Mouse (Mus musculus): ENCODE data around the gene Asic2.

Gene Asic2

GRCm38 (mm10) chr11:81738995-81739394, 229.3 kb downstream of the Asic2 start:
- no peak for DNase-seq (ENCODE audit: low spot score in 2 of 2)

DNA sequence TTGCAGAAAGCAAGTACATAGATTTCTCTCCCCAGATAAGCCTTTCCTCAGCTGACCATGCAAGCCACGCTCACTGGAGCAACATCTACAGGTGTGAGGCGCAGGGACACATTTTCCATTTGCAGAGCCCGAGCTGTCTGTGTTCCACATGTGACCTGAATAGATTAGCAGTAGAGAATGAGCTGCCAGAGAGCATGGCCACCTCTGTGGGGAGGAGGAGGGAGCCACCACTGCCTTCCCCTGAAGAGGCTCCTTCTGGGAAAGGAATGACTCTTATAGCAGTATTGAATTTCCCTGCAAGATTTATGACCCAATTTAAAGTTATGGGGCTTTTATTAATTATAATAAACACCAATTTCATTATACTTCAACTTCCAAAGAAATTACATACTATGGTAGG, 230.5 kb downstream of the Asic2 start:
- no peak for DNase-seq (ENCODE audit: low spot score in 2 of 2)

DNA sequence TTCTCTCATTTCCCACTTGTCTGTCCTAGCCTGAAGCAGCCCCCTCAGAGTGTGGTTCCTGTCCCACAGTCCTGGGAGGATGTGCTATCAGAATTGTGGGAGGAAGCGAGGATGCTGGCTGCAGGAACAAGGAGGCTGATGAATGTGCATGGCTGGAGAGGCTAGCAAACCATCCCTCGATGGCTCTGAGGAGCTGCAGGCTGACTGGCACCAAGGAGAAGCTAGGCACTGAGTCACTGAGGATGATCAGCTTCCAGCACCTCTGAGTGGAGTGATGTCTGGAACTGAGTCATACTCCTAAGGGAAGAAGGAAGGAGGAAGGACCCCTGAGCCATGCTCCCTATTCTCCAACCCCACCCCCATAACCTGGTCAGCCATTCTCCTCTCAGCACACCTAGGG, 246.2 kb downstream of the Asic2 start:
- peak; percentile 23 to 36 for DNase-seq (ENCODE audit: low spot score in 2 of 2)

GRCm38 (mm10) chr11:81714801-81715200, 253.5 kb downstream of the Asic2 start:
- DNase-seq (ENCODE audit: low spot score in 2 of 2) = no peak

GRCm38 (mm10) chr11:81706996-81707395, 261.3 kb downstream of the Asic2 start:
- no peak for DNase-seq (ENCODE audit: low spot score in 2 of 2)

GRCm38 (mm10) chr11:81698008-81698407, 270.2 kb downstream of the Asic2 start:
- DNase-seq (ENCODE audit: low spot score in 2 of 2) = peak in 1 of 2 experiments; percentile 14

DNA sequence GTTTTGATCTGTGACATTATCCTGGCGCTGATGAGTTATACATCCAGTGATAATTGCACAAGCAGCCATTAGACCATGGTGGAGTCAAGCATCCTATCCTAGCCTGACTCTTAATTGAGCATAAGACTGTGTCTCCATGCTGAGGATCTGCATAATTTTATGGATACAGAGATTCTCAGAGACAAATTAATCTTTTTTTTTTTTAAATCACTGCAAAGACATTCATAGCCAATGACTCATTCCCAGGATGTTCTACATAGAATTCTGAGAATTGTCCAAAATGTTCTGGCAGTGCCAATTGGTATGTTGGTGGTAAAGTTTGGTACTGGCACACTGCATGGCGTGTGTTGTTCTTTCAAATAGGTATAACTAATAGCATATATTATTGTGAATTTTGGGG, 272.8 kb downstream of the Asic2 start:
- peak in 1 of 2 experiments; percentile 13 for DNase-seq (ENCODE audit: low spot score in 2 of 2)

- no peak for DNase-seq (ENCODE audit: low spot score in 2 of 2)
Measured at GRCm38 (mm10) chr11:81680511-81680910, 287.7 kb downstream of the Asic2 start.

DNA sequence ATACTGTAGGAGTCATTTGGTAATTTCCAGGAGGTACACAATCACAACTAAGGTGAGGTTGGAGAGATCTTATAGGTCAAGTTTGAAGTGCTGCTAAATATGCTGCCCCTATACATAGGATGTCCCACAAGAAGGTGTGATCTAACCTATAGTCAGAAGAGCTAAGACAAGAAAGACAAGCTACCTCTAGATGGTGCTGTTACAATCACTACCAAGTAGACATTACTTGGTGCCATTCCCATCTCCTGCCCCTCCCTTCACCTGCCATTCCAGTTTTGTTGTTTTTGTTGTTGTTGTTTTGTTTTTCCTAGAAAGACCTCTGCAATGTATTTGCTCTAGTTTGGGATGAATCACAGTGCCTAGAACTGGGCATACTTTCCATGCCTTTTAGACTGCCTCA, 296.5 kb downstream of the Asic2 start:
- no peak for DNase-seq (ENCODE audit: low spot score in 2 of 2)

DNA sequence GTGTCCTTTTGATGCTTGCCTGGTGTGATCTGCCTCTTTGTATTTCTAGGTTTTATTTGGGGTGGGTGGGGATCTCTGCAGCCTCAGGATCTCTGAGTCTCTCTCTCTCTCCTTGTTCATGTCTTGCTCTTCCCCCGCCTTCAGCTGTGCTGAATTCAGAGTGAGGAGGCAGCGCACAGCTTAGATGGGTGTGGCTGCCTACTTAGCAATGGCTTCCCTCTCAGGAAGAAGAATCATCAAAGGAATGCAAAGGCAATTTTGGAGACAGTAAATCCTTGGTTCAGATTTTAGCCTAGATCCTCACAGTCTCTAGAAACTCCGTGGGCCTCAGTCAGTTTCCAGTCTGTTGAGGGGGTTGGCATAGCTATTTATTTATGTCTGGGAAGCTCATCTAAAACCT, 297.8 kb downstream of the Asic2 start:
- peak; percentile 58 to 60 for DNase-seq (ENCODE audit: low spot score in 2 of 2)

- no peak for DNase-seq (ENCODE audit: low spot score in 2 of 2)
Measured at GRCm38 (mm10) chr11:81658850-81659249, 309.4 kb downstream of the Asic2 start.

GRCm38 (mm10) chr11:81657121-81657520, 311.1 kb downstream of the Asic2 start:
- no peak for DNase-seq (ENCODE audit: low spot score in 2 of 2)

- DNase-seq (ENCODE audit: low spot score in 2 of 2) = no peak
Measured at GRCm38 (mm10) chr11:81647828-81648227, 320.4 kb downstream of the Asic2 start.

- DNase-seq (ENCODE audit: low spot score in 2 of 2) = no peak
Measured at GRCm38 (mm10) chr11:81645549-81645948, 322.7 kb downstream of the Asic2 start.

GRCm38 (mm10) chr11:81636356-81636755, 331.9 kb downstream of the Asic2 start:
- DNase-seq (ENCODE audit: low spot score in 2 of 2) = no peak

DNA sequence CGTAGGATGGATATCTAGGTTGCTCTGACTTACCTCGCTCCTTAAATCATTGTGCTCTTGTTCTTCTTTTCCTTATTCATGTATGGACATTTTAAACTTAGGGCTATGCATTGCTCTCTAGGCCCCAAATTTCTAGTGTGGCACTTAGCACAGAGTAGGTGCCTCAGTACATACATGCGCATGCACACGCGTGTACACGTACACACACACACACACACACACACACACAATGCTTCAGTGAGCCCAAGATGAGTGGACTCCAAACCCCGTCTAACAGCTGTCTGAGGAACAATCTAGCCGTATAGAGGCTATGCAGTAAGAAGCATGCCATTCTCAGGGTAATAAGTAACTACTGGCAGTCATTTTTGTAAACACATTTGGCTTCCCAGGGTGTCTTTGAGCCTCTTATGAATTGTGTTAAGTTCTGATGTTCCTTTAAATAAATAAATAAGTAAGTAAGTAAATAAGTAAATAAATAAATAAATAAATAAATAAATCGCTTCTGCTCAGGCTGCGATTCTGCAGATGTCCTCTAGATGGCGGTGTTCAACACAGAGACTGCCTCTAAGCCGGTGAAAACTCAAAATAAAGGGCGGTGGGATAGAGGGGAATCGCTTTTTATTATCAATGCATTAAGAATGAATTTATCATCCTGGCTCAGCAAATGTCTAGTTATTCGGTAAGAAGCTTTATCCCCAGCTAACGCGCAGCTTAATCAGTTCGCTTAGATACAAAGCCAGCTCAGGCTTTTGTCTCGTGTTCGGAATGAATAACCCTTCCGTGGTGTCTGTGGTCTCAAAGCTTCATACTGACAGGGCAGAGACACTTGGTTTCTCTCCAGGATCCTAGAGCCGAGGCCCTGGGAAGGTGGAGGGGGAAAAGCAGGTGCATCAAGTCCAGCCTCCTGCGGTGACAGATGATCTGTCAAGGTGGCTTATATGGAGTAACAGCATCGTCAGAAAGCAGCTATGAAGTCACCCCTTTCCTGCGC, 333.6 kb downstream of the Asic2 start:
- peak; percentile 60 for DNase-seq (ENCODE audit: low spot score in 2 of 2)

- no peak for DNase-seq (ENCODE audit: low spot score in 2 of 2)
Measured at GRCm38 (mm10) chr11:81625199-81625598, 343.1 kb downstream of the Asic2 start.

DNA sequence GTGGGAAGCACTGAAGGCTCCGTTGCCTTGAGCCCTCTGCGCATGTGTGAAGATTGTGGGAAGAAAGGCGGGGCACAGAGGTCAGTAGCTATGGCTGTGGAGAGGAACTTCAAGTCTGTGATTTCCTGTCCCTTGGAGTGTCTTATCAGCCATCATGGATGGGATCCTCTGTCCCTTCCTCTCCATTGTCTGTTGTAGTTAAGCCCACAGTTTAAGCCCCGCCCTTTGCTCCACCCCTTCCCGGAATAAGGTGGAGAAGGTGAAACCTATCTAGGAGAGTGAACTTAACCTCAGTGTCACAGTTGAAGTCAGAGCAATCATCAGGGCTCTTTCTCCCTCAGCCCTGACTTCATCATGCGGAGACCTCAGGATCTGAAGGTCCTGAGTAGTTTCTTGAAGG, 347.7 kb downstream of the Asic2 start:
- DNase-seq (ENCODE audit: low spot score in 2 of 2) = no peak

GRCm38 (mm10) chr11:81616437-81616836, 351.8 kb downstream of the Asic2 start:
- DNase-seq (ENCODE audit: low spot score in 2 of 2) = no peak

DNA sequence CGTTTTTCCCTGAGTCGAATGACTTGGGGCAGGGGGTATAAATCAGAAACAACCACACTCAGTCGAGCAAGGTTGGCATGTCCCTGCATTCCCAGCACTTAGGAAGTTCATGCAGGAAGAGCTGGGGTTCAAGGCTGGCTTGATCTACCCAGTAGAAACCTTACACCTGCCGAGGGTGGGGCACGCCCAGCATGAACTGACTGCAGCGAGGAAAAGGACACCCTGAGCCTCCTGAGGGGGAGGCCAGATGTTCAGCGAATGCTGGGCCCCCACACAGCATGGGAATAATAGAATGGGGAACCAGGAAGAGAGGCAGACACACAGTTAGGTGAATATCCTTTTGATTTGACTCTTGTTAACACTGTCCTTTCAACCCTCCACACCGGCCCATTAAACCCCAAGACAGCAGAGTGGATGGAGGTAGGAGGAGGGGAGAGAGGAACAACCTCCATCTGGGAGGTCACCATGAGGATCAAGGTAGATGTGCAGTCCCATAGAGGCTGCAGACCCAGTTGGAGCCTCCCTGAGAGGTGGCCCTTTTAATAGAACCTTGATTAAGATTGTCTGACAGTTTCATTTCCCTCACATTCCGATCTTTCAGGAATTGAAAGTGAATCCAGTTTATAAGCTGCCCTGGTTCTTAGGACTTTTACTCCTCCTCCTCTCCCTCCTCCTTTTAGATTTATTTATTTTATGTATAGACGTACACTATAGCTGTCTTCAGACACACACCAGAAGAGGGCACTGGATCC, 354.2 kb downstream of the Asic2 start:
- DNase-seq (ENCODE audit: low spot score in 2 of 2) = no peak

GRCm38 (mm10) chr11:81612798-81613540, 355.3 kb downstream of the Asic2 start:
- peak; percentile 93 to 96 for DNase-seq (ENCODE audit: low spot score in 2 of 2)

All from right cerebral cortex, adult 2 months (tissue).